ENCODE assay signal across 8 mouse cellular contexts in the genomic region with DNA sequence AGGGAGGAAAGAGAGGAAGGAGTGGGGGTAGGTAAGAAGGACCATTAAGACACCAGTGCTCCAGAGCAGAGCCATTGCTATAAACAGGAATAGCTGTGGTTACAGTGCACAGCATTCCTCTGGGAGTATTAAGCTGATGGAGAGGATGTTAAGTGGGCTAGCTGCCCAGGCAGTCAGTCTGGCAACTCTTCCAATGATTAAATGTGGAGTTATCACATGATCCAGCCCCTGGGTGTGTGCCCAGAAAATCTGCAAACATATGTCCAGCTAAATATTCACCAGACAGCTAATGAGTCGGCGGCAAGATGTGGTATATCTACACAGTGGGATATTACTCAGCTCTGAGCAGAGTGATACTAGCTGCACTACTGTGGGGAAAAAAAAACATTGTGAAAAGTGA.
DNase-seq lines count a peak whose midpoint lies in the region; ATAC-seq and TF ChIP-seq lines count a peak whose summit lies in the region.

No protein-coding gene starts in this region.

- 55% methylated on average over 2 of the region's 2 CpGs for WGBS in intestine, embryonic 14.5 days
- WGBS in intestine, postnatal 0 days, result 35% methylated on average over 2 of the region's 2 CpGs
- 21% methylated on average over 2 of the region's 2 CpGs for WGBS in heart, embryonic 13.5 days
- 20% methylated on average over 2 of the region's 2 CpGs for WGBS in lung, adult 2 months
- WGBS in stomach, embryonic 14.5 days, result 38% methylated on average over 2 of the region's 2 CpGs

- peaks cover 6% of the 10 kb centered on the region; the same call in 1 of the 2 replicates for H3K4me1 ChIP-seq in intestine, embryonic 14.5 days (replicated peaks; ENCODE audit: control insufficient read depth, insufficient read depth, low read length)
- H3K4me1 ChIP-seq in intestine, postnatal 0 days (replicated peaks; ENCODE audit: control insufficient read depth, insufficient read depth, low read length), result no peaks in the 10 kb centered on the region; the same call in 1 of the 2 replicates
- H3K4me1 ChIP-seq in heart, embryonic 13.5 days, result peaks cover 21% of the 10 kb centered on the region; the same call in 1 of the 2 replicates
- H3K4me1 ChIP-seq in lung, adult 2 months (ENCODE audit: control insufficient read depth, insufficient read depth, low read length), result no peaks in the 10 kb centered on the region
- H3K4me1 ChIP-seq in stomach, embryonic 14.5 days (ENCODE audit: control insufficient read depth, insufficient read depth, low read length), result no peaks in the 10 kb centered on the region

- 0 out of 2 replicates have a peak, but pooled peaks cover 5% of the 10 kb centered on the region for H3K9me3 ChIP-seq in intestine, embryonic 14.5 days (ENCODE audit: control insufficient read depth, low read length)
- H3K9me3 ChIP-seq in intestine, postnatal 0 days (ENCODE audit: control insufficient read depth), result no peaks in the 10 kb centered on the region
- no peaks in the 10 kb centered on the region for H3K9me3 ChIP-seq in heart, embryonic 13.5 days
- H3K9me3 ChIP-seq in stomach, embryonic 14.5 days (ENCODE audit: control insufficient read depth, low read depth, low read length), result no peaks in the 10 kb centered on the region

- DNase-seq in intestine, embryonic 14.5 days (ENCODE audit: low spot score), result peak; percentile 56
- DNase-seq in cerebellum, postnatal 14 days, result peak; percentile 87 to 93
- DNase-seq in kidney, postnatal 25 days, result peak; percentile 86
- DNase-seq in lung, adult 2 months, result peak; percentile 33
- DNase-seq in T-cell, adult 2 months (ENCODE audit: low spot score), result no peak

- no peaks in the 10 kb centered on the region for H3K27me3 ChIP-seq in intestine, embryonic 14.5 days (replicated peaks; ENCODE audit: control insufficient read depth, insufficient read depth, low read length)
- no peaks in the 10 kb centered on the region for H3K27me3 ChIP-seq in intestine, postnatal 0 days (replicated peaks; ENCODE audit: control insufficient read depth, insufficient read depth, low read length)
- no peaks in the 10 kb centered on the region for H3K27me3 ChIP-seq in heart, embryonic 13.5 days (replicated peaks)
- no peaks in the 10 kb centered on the region for H3K27me3 ChIP-seq in stomach, embryonic 14.5 days (ENCODE audit: control insufficient read depth, insufficient read depth, low read length)

- no peak overlapping the region for H3K4me3 ChIP-seq in intestine, embryonic 14.5 days (ENCODE audit: low read depth, low read length)
- H3K4me3 ChIP-seq in intestine, postnatal 0 days (ENCODE audit: low read depth, low read length), result no peak overlapping the region
- H3K4me3 ChIP-seq in heart, embryonic 13.5 days, result no peak overlapping the region
- H3K4me3 ChIP-seq in lung, adult 2 months (replicated peaks; ENCODE audit: extremely low read depth, low read depth, low read length), result no peak overlapping the region
- H3K4me3 ChIP-seq in stomach, embryonic 14.5 days (ENCODE audit: low read depth, low read length), result no peak overlapping the region

- no peak for TF ChIP-seq POLR2A in lung, adult 2 months (IDR thresholded peaks at IDR 0.05; ENCODE audit: borderline replicate concordance, extremely low read depth, low read depth, low read length)

- no peak overlapping the region for H3K4me2 ChIP-seq in intestine, embryonic 14.5 days (ENCODE audit: low read length)
- no peak overlapping the region for H3K4me2 ChIP-seq in intestine, postnatal 0 days (replicated peaks; ENCODE audit: low read depth)
- no peak overlapping the region for H3K4me2 ChIP-seq in heart, embryonic 13.5 days
- no peak overlapping the region for H3K4me2 ChIP-seq in stomach, embryonic 14.5 days (replicated peaks; ENCODE audit: low read depth, low read length)

- H3K27ac ChIP-seq in intestine, embryonic 14.5 days (ENCODE audit: low read depth), result no peak overlapping the region
- no peak overlapping the region for H3K27ac ChIP-seq in intestine, postnatal 0 days (ENCODE audit: low read depth, low read length)
- H3K27ac ChIP-seq in heart, embryonic 13.5 days (replicated peaks), result peak overlapping the region; percentile 40; the same call in 1 of the 2 replicates
- no peak overlapping the region for H3K27ac ChIP-seq in stomach, embryonic 14.5 days (ENCODE audit: low read length)

- 0 out of 2 replicates have a peak, but pooled peaks have one; percentile 43 for ATAC-seq in intestine, embryonic 14.5 days (replicated peaks; ENCODE audit: low FRiP score, low TSS enrichment, low read depth)
- ATAC-seq in intestine, postnatal 0 days, result no peak
- ATAC-seq in heart, embryonic 13.5 days (ENCODE audit: extremely low read depth, insufficient number of reproducible peaks, low FRiP score, low TSS enrichment), result peak; percentile 46; the same call in 1 of the 2 replicates
- peak; percentile 73; the same call in 1 of the 2 replicates for ATAC-seq in stomach, embryonic 14.5 days (ENCODE audit: insufficient number of reproducible peaks, insufficient read depth, low FRiP score, low read depth)

- no peaks in the 10 kb centered on the region for H3K36me3 ChIP-seq in intestine, embryonic 14.5 days (ENCODE audit: control insufficient read depth, insufficient read depth, low read length)
- no peaks in the 10 kb centered on the region for H3K36me3 ChIP-seq in intestine, postnatal 0 days (ENCODE audit: control insufficient read depth, insufficient read depth)
- H3K36me3 ChIP-seq in heart, embryonic 13.5 days, result no peaks in the 10 kb centered on the region
- H3K36me3 ChIP-seq in stomach, embryonic 14.5 days (ENCODE audit: control insufficient read depth, insufficient read depth, low read length), result no peaks in the 10 kb centered on the region

- no peak for TF ChIP-seq CTCF in intestine, postnatal 0 days (IDR thresholded peaks at IDR 0.05; ENCODE audit: low read depth)
- no peak for TF ChIP-seq CTCF in lung, adult 2 months (IDR thresholded peaks at IDR 0.05; ENCODE audit: insufficient read depth, low read length)

- no peak overlapping the region for H3K9ac ChIP-seq in intestine, embryonic 14.5 days (ENCODE audit: low read length)
- no peak overlapping the region for H3K9ac ChIP-seq in intestine, postnatal 0 days (ENCODE audit: low read depth, low read length)
- no peak overlapping the region for H3K9ac ChIP-seq in heart, embryonic 13.5 days
- H3K9ac ChIP-seq in stomach, embryonic 14.5 days (replicated peaks; ENCODE audit: low read depth, low read length), result no peak overlapping the region
